Mouse (Mus musculus) kidney, postnatal 0 days (tissue): ENCODE results near the gene Gcdh. TPM values are rescaled to one million over a fixed set of nuclear protein-coding genes. Genes with fewer than 3 reads are reported as not detected.

Experiments
- ATAC-seq: fragments of 200-750 bp; cut with Nextera tagmentation; replicated peaks from 2 replicates; pipeline ENCODE4 v1.8.0; 2017; ENCODE audit warnings: low read depth, moderate number of reproducible peaks, moderate TSS enrichment, moderate library complexity; ENCODE audit not compliant: low FRiP score
- DNase-seq: peaks from one replicate; pipeline ENCODE4 v3.0.0-alpha.2; 2016; ENCODE audit warnings: low spot score
- H3K27ac ChIP-seq: fragments of 300-500 bp; sonication (generic); 2 replicates; pipeline ENCODE4 v1.5.1; 2014; ENCODE audit warnings: mild to moderate bottlenecking
- H3K27me3 ChIP-seq: fragments of 300-500 bp; sonication (generic); 2 replicates; pipeline ENCODE4 v1.6.1; 2014; ENCODE audit warnings: low read length, mixed read lengths; ENCODE audit not compliant: insufficient read depth
- H3K36me3 ChIP-seq: fragments of 300-500 bp; sonication (generic); 2 replicates; pipeline ENCODE4 v1.6.1; 2014; ENCODE audit warnings: low read length, mixed read lengths; ENCODE audit not compliant: insufficient read depth
- H3K4me1 ChIP-seq: fragments of 300-500 bp; sonication (generic); replicated peaks from 2 replicates; pipeline ENCODE4 v1.6.1; 2014; ENCODE audit warnings: antibody characterized with exemption, low read length, mixed read lengths; ENCODE audit not compliant: insufficient read depth
- H3K4me2 ChIP-seq: fragments of 300-500 bp; sonication (generic); 2 replicates; pipeline ENCODE4 v1.6.1; 2014; ENCODE audit warnings: mild to moderate bottlenecking, low read length, moderate library complexity, mixed read lengths
- H3K4me3 ChIP-seq: fragments of 300-500 bp; sonication (generic); replicated peaks from 2 replicates; pipeline ENCODE4 v1.5.1; 2014; ENCODE audit warnings: low read depth, low read length
- H3K9ac ChIP-seq: fragments of 300-500 bp; sonication (generic); 2 replicates; pipeline ENCODE4 v1.6.1; 2014; ENCODE audit warnings: low read depth, low read length
- H3K9me3 ChIP-seq: fragments of 300-500 bp; sonication (generic); replicated peaks from 2 replicates; pipeline ENCODE4 v1.6.1; 2016; ENCODE audit warnings: low read length, inconsistent platforms, mixed read lengths
- CTCF ChIP-seq: IDR thresholded peaks from 2 replicates; pipeline ENCODE4 v1.5.1; 2016; ENCODE audit warnings: antibody characterized with exemption, low read depth, mild to moderate bottlenecking, moderate library complexity
- WGBS: fragments of 180-500 bp; shearing (Covaris S2); extraction: QIAGEN DNeasy Blood & Tissue Kit; methylation state at CpG from one replicate; pipeline ENCODE4 v1.1.7; 2014; 5-methylcytosine and 5-hydroxymethylcytosine counted together
- polyA plus RNA-seq: library from polyadenylated mRNA; unstranded; fragments of >200 nt; fragmentation: Nextera tagmentation; extraction: Ambion mirVana; gene quantifications from 2 replicates; pipeline ENCODE4 v1.2.1, GENCODE M21; 2015

Gene Gcdh
- polyA plus RNA-seq, 1 experiment from 2014 or later: 59.2 TPM

- Histone ChIP-seq H3K4me2 (peak within 1 kb of the TSS; percentile 94), H3K4me1 (peaks cover 9% of the 10 kb centered on the region), H3K27ac (peak within 1 kb of the TSS; percentile 8; the same call in 1 of the 2 replicates), H3K27me3 (no peaks in the 10 kb centered on the region), H3K9ac (peak within 1 kb of the TSS; percentile 59), H3K4me3 (peak within 1 kb of the TSS; percentile 51), H3K9me3 (no peaks in the 10 kb centered on the region), H3K36me3 (peaks cover 29% of the 10 kb centered on the region)
- WGBS: 11% methylated on average over 46 of the region's 46 CpGs
- peak; percentile 69 for TF ChIP-seq CTCF
- DNase-seq (peak; percentile 80), ATAC-seq (peak; percentile 84)
Measured at GRCm38 (mm10) chr8:84871376-84872308, 22.1 kb downstream of the Gcdh start, which contains the start of gene Syce2. Syce2 (plus strand) TSS chr8:84872111.

DNA sequence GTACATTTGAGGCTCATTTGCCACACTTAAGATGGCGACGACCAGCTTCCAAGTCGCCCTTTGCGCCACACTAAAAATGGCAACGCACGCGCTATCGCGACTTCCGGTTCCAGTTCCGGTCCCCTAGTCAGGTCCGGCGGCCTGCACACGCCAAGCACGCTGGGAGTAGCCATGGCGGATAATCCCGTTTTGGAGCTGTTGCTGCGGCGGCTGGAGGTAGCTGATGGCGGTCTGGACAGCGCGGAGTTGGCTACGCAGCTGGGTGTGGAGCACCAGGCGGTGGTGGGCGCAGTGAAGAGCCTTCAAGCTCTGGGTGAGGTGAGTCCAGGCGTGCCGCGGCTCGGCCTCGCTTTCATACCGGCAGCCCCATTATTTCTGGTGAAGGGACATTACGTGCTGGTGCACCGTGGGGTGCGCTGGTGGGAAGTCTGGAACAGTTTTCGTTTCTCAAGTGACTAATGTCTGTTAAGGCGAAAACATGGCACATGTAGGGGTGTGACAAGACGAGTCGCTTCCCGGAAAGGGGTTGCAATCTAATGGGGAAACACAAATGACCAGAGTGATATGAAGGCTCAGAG lies 36.8 kb downstream of the Gcdh start, which contains the start of gene Farsa:
Gene Farsa, plus strand, starts transcription at position 126 of the 578 bp plus-strand sequence.
- WGBS: under 1% methylated on average over 39 of the region's 39 CpGs
- Histone ChIP-seq H3K27ac (peak within 1 kb of the TSS; percentile 82), H3K4me1 (0 out of 2 replicates have a peak, but pooled peaks cover 6% of the 10 kb centered on the region), H3K9ac (peak within 1 kb of the TSS; percentile 91), H3K4me3 (peak within 1 kb of the TSS; percentile 84), H3K36me3 (0 out of 2 replicates have a peak, but pooled peaks cover 12% of the 10 kb centered on the region), H3K9me3 (no peaks in the 10 kb centered on the region), H3K27me3 (no peaks in the 10 kb centered on the region), H3K4me2 (peak within 1 kb of the TSS; percentile 84)
- TF ChIP-seq CTCF: no peak
- DNase-seq (peak; percentile 94), ATAC-seq (peak; percentile 89)

GRCm38 (mm10) chr8:84856434-84856833 lies 37.3 kb downstream of the Gcdh start:
- 0 out of 2 replicates have a peak, but pooled peaks cover 6% of the 10 kb centered on the region for H3K4me1 ChIP-seq
- no peak overlapping the region for H3K27ac ChIP-seq
- 0 out of 2 replicates have a peak, but pooled peaks cover 7% of the 10 kb centered on the region for H3K36me3 ChIP-seq
- H3K9ac ChIP-seq: no peak overlapping the region
- DNase-seq: no peak
- 89% methylated on average over 3 of the region's 3 CpGs for WGBS
- peak; percentile 10; the same call in 1 of the 2 replicates for ATAC-seq
- H3K4me2 ChIP-seq: no peak overlapping the region
- H3K9me3 ChIP-seq: no peaks in the 10 kb centered on the region
- TF ChIP-seq CTCF: no peak
- no peaks in the 10 kb centered on the region for H3K27me3 ChIP-seq
- no peak overlapping the region for H3K4me3 ChIP-seq

DNA sequence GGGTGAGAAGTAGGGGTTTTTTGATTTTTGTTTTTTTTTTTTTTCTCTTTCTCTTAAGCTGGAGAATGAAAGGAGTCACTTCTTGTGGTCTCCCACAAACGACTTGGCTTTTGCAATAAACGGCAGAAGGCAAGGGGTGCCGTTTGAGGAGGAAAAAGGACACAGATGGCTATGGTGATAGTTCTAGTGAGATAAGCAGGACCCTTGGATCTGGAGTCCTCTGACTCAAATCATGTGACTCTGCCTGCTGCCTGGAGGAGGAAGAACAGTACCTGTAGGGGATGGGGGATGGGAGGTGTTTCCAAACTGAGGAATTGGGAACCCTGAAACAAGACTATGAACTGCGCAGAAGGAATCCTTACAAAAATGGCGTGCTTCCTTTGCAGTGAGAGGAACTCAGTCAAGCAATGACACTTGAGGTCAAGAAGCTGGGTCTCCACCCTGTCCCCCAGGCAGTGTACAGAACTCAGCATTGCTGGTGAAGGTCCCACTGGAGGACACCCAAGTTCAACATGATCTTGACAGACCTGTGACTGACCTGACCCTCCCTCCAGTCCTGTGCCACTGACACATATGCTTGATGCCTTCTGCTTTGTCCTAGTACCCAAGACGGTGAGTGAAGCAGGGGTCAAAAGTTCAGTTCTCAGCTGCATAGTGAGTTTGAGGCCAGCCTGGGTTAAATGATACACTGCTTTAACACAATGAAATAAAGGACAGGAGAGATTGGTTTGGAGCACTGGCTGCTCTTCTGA lies 45.9 kb downstream of the Gcdh start:
- Histone ChIP-seq H3K4me3 (peak overlapping the region; percentile 58; the same call in 1 of the 2 replicates), H3K27me3 (no peaks in the 10 kb centered on the region), H3K27ac (peak overlapping the region; percentile 73), H3K4me1 (peaks cover 5% of the 10 kb centered on the region), H3K4me2 (peak overlapping the region; percentile 77), H3K9ac (peak overlapping the region; percentile 70), H3K36me3 (peaks cover 21% of the 10 kb centered on the region), H3K9me3 (no peaks in the 10 kb centered on the region)
- no peak for DNase-seq
- WGBS: 38% methylated on average over 6 of the region's 6 CpGs
- ATAC-seq: no peak
- TF ChIP-seq CTCF: no peak

DNA sequence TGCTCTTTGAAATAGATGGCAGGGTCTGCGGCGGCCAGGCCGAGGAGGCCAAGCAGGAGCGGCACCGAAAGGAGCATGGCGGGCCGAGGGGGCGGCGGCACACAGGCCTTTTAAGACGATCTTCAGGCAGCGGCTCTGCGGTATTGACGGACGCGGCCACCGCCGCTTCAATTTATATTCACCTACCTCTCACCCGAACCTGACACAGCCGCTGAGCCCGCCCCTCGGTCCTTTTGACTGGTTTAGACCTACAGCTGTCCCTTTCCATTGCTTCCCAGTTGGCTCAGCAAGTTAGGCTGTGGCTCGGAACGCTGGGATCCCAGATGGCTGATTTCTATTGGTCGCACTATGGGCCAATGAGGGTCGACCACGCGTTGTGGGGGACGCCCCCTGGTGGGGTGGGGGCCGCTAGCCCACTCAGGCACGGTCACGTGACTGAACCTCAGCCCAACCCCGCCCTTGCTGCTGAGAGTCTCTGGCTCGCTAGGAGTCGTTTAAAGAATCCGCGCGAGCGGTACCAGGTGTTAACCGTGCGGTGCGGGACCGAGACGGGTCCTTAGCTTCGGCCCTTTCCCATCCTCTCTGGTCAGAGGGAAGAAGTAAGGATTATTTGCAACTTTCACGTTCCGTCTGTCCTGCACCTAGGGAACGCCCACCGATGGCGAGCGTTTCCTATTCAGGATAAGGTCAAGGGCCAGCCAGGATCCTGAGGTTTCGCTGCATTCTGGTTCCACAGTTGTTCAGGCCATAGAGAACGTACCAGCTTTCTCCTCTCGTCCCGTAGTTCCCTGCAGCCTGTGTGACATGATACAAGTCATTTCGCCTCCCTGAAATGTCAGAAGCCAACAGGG lies 46.8 kb downstream of the Gcdh start, which contains the start of gene Calr:
Gene Calr, minus strand, starts transcription at position 213 of the 851 bp plus-strand sequence.
- DNase-seq: peak; percentile 100
- no peaks in the 10 kb centered on the region for H3K27me3 ChIP-seq
- H3K9ac ChIP-seq: peak within 1 kb of the TSS; percentile 82
- H3K27ac ChIP-seq: peak within 1 kb of the TSS; percentile 74
- no peaks in the 10 kb centered on the region for H3K9me3 ChIP-seq
- peaks cover 5% of the 10 kb centered on the region for H3K4me1 ChIP-seq
- H3K4me3 ChIP-seq: peak within 1 kb of the TSS; percentile 74
- peak; percentile 41; the same call in 1 of the 2 replicates for TF ChIP-seq CTCF
- WGBS: under 1% methylated on average over 53 of the region's 55 CpGs
- peaks cover 28% of the 10 kb centered on the region for H3K36me3 ChIP-seq
- peak; percentile 99 for ATAC-seq
- H3K4me2 ChIP-seq: peak within 1 kb of the TSS; percentile 77
